Mouse (Mus musculus) ES-CJ7 (cell line): ENCODE measurements around the gene Mapk8ip2.
"Not testable (repeated sequence)": the region's sequence is repeated elsewhere in the genome, so short reads cannot be mapped to it uniquely, and the experiment has no call there.

Experiments
- DNase-seq: peaks from one replicate; pipeline ENCODE4 v3.0.0; 2011; ENCODE audit warnings: low read depth, low spot score

Mapk8ip2 gene

GRCm38 (mm10) chr15:89453865-89454478, at the start of gene Mapk8ip2:
TSS of gene Mapk8ip2 (plus strand) at chr15:89453913.
- DNase-seq, result peak; percentile 84

GRCm38 (mm10) chr15:89404831-89405623, 48.7 kb upstream of the Mapk8ip2 start:
- DNase-seq, result no peak

GRCm38 (mm10) chr15:89406691-89407090, 47.0 kb upstream of the Mapk8ip2 start:
- DNase-seq, result peak; percentile 63

GRCm38 (mm10) chr15:89410118-89410517, 43.6 kb upstream of the Mapk8ip2 start, which contains the start of gene Syce3:
TSS of gene Syce3 (minus strand) at chr15:89410503.
- peak; percentile 80 for DNase-seq

- no peak for DNase-seq
These were observed 38.4 kb upstream of the Mapk8ip2 start for GRCm38 (mm10) chr15:89415282-89415681.

GRCm38 (mm10) chr15:89421938-89422337, 31.8 kb upstream of the Mapk8ip2 start:
- DNase-seq, result no peak

GRCm38 (mm10) chr15:89424621-89425020, 29.1 kb upstream of the Mapk8ip2 start:
- DNase-seq, result no peak

GRCm38 (mm10) chr15:89425711-89426121, 28.0 kb upstream of the Mapk8ip2 start, which contains the start of gene Cpt1b:
TSS of gene Cpt1b (minus strand) at chr15:89425863.
- peak; percentile 46 for DNase-seq

GRCm38 (mm10) chr15:89426716-89427115, 27.0 kb upstream of the Mapk8ip2 start:
- DNase-seq, result no peak

- no peak for DNase-seq
These were observed 25.4 kb upstream of the Mapk8ip2 start for GRCm38 (mm10) chr15:89428136-89428790.

- no peak for DNase-seq
These were observed 24.8 kb upstream of the Mapk8ip2 start for GRCm38 (mm10) chr15:89428821-89429351.

- peak; percentile 88 for DNase-seq
These were observed 24.1 kb upstream of the Mapk8ip2 start, which contains the start of the genes C730034F03Rik, Gm44502 and Chkb for GRCm38 (mm10) chr15:89429352-89430221. TSS of gene C730034F03Rik (plus strand) at chr15:89429589. TSS of gene Gm44502 (minus strand) at chr15:89429696. TSS of gene Chkb (minus strand) at chr15:89429908.

- DNase-seq, result no peak
These were observed 23.4 kb upstream of the Mapk8ip2 start for GRCm38 (mm10) chr15:89430341-89430740.

GRCm38 (mm10) chr15:89430771-89431170, 22.9 kb upstream of the Mapk8ip2 start:
- not testable (repeated sequence) for DNase-seq

- no peak for DNase-seq
These were observed 22.4 kb upstream of the Mapk8ip2 start for GRCm38 (mm10) chr15:89431271-89431670.

- no peak for DNase-seq
These were observed 21.9 kb upstream of the Mapk8ip2 start for GRCm38 (mm10) chr15:89431806-89432205.

- no peak for DNase-seq
These were observed 20.8 kb upstream of the Mapk8ip2 start for GRCm38 (mm10) chr15:89432946-89433345.

GRCm38 (mm10) chr15:89434136-89434535, 19.6 kb upstream of the Mapk8ip2 start:
- DNase-seq, result no peak

- DNase-seq, result no peak
These were observed 17.8 kb upstream of the Mapk8ip2 start for GRCm38 (mm10) chr15:89435878-89436277.

GRCm38 (mm10) chr15:89442486-89443070, 11.1 kb upstream of the Mapk8ip2 start:
- peak; percentile 70 for DNase-seq
